Mouse (Mus musculus) myocyte (in vitro differentiated cells): ENCODE measurements around the gene Mmp24.

Experiments used
- CEBPB ChIP-seq: IDR thresholded peaks from 2 replicates; pipeline ENCODE4 v1.6.1; 2011; ENCODE audit warnings: mild to moderate bottlenecking, moderate library complexity; ENCODE audit not compliant: poor library complexity, insufficient read depth, severe bottlenecking
- MAX ChIP-seq: IDR thresholded peaks from one replicate; pipeline ENCODE4 v1.6.1; 2011; ENCODE audit warnings: low read depth, mild to moderate bottlenecking, control low read depth
- MYOD1 ChIP-seq, 3 experiments: IDR thresholded peaks; one replicate each; pipeline ENCODE4 v1.6.1; 2011; ENCODE audit warnings: control low read depth in 2 of 3, low read depth in 2 of 3, mild to moderate bottlenecking in 2 of 3, moderate library complexity in 1 of 3; ENCODE audit not compliant: insufficient read length in 2 of 3, control insufficient read depth in 1 of 3
- MYOG ChIP-seq, 3 experiments: IDR thresholded peaks; one replicate each; pipeline ENCODE4 v1.6.1; 2011; ENCODE audit warnings: control low read depth in 2 of 3, low read depth in 2 of 3, mild to moderate bottlenecking in 2 of 3; ENCODE audit not compliant: insufficient read length in 2 of 3, control insufficient read depth in 1 of 3, insufficient read depth in 1 of 3
- POLR2A ChIP-seq: IDR thresholded peaks from one replicate; pipeline ENCODE4 v1.6.1; 2011; ENCODE audit warnings: low read depth, mild to moderate bottlenecking, control low read depth, moderate library complexity; ENCODE audit not compliant: insufficient read length
- TCF12 ChIP-seq: IDR thresholded peaks from one replicate; pipeline ENCODE4 v1.6.1; 2011; ENCODE audit warnings: mild to moderate bottlenecking, control low read depth; ENCODE audit not compliant: poor library complexity, insufficient read depth, severe bottlenecking
- TCF3 ChIP-seq: IDR thresholded peaks from one replicate; pipeline ENCODE4 v1.6.1; 2011; ENCODE audit warnings: low read depth, control low read depth; ENCODE audit not compliant: insufficient read length
- USF1 ChIP-seq: IDR thresholded peaks from one replicate; pipeline ENCODE4 v1.6.1; 2011; ENCODE audit warnings: low read depth, mild to moderate bottlenecking, control low read depth, moderate library complexity

- TF ChIP-seq POLR2A (no peak), MYOG (IDR thresholded peaks at IDR 0.05; ENCODE audit: control insufficient read depth in 1 of 3, insufficient read depth in 1 of 3, insufficient read length in 2 of 3, low read depth in 2 of 3) (no peak), TCF3 (no peak), USF1 (no peak), CEBPB (no peak), TCF12 (no peak), MYOD1 (IDR thresholded peaks at IDR 0.05; ENCODE audit: control insufficient read depth in 1 of 3, insufficient read length in 2 of 3, low read depth in 2 of 3) (no peak), MAX (no peak)
Measured at GRCm38 (mm10) chr2:155779506-155779905, 4.4 kb downstream of the Mmp24 start.
